Mouse (Mus musculus): Measurements from ENCODE around the gene Cplx1.
"Not testable (repeated sequence)": the region's sequence is repeated elsewhere in the genome, so short reads cannot be mapped to it uniquely, and the experiment has no call there.

DNA sequence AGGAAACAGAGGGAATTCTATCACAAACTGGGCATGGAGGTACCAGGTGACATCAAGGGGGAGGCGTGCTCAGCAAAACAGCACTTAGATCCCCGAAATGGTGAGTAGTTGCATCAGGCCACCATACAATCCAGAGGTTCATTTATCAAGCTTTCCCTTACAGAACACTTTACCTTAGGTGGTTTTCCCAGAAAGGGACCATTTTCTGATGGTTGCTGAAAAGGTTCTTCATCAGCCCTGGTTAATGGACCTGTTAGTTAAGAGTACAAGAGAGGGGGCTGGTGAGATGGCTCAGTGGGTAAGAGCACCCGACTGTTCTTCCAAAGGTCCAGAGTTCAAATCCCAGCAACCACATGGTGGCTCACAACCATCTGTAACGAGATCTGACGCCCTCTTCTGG, 63.7 kb downstream of the Cplx1 start:
- TF ChIP-seq GATA1, TAL1 (IDR thresholded peaks at IDR 0.05; ENCODE audit: low read length): not testable (repeated sequence)
